Mouse (Mus musculus) kidney, embryonic 14.5 days (tissue): ENCODE measurements around the gene Gsap. TPM values are rescaled to one million over a fixed set of nuclear protein-coding genes. Genes with fewer than 3 reads are reported as not detected.
"Not testable (repeated sequence)": the region's sequence is repeated elsewhere in the genome, so short reads cannot be mapped to it uniquely, and the experiment has no call there.

Experiments used
- ATAC-seq: fragments of 200-750 bp; cut with Nextera tagmentation; 2 replicates; pipeline ENCODE4 v1.8.0; 2017; ENCODE audit warnings: moderate number of reproducible peaks, mild to moderate bottlenecking, moderate TSS enrichment, moderate library complexity; ENCODE audit not compliant: low FRiP score, low TSS enrichment
- H3K27ac ChIP-seq: fragments of 300-500 bp; sonication (generic); 2 replicates; pipeline ENCODE4 v1.5.1; 2014; ENCODE audit warnings: low read depth, mild to moderate bottlenecking, low read length, moderate library complexity, mixed read lengths
- H3K27me3 ChIP-seq: fragments of 300-500 bp; sonication (generic); 2 replicates; pipeline ENCODE4 v1.6.1; 2014; ENCODE audit warnings: mild to moderate bottlenecking, low read length; ENCODE audit not compliant: control insufficient read depth, insufficient read depth
- H3K36me3 ChIP-seq: fragments of 300-500 bp; sonication (generic); 2 replicates; pipeline ENCODE4 v1.6.1; 2014; ENCODE audit warnings: low read length, mixed read lengths; ENCODE audit not compliant: control insufficient read depth, insufficient read depth
- H3K4me1 ChIP-seq: fragments of 300-500 bp; sonication (generic); 2 replicates; pipeline ENCODE4 v1.6.1; 2014; ENCODE audit warnings: low read length, mixed read lengths; ENCODE audit not compliant: control insufficient read depth, insufficient read depth
- H3K4me2 ChIP-seq: fragments of 300-500 bp; sonication (generic); replicated peaks from 2 replicates; pipeline ENCODE4 v1.6.1; 2014; ENCODE audit warnings: low read depth, mild to moderate bottlenecking, low read length
- H3K4me3 ChIP-seq: fragments of 300-500 bp; sonication (generic); 2 replicates; pipeline ENCODE4 v1.5.1; 2014; ENCODE audit warnings: mild to moderate bottlenecking, low read length
- H3K9ac ChIP-seq: fragments of 300-500 bp; sonication (generic); 2 replicates; pipeline ENCODE4 v1.6.1; 2014; ENCODE audit warnings: low read depth, mild to moderate bottlenecking, low read length, moderate library complexity
- H3K9me3 ChIP-seq: fragments of 300-500 bp; sonication (generic); 2 replicates; pipeline ENCODE4 v1.6.1; 2016; ENCODE audit warnings: low read length; ENCODE audit not compliant: control insufficient read depth
- WGBS: fragments of 180-500 bp; shearing (Covaris S2); extraction: QIAGEN DNeasy Blood & Tissue Kit; methylation state at CpG from one replicate; pipeline ENCODE4 v1.1.7; 2014; 5-methylcytosine and 5-hydroxymethylcytosine counted together
- polyA plus RNA-seq: library from polyadenylated mRNA; unstranded; fragments of >200 nt; fragmentation: Nextera tagmentation; extraction: Ambion mirVana; gene quantifications from 2 replicates; pipeline ENCODE4 v1.2.1, GENCODE M21; 2014

Gene Gsap
- polyA plus RNA-seq, 1 experiment from 2014 or later = 1.5 TPM

DNA sequence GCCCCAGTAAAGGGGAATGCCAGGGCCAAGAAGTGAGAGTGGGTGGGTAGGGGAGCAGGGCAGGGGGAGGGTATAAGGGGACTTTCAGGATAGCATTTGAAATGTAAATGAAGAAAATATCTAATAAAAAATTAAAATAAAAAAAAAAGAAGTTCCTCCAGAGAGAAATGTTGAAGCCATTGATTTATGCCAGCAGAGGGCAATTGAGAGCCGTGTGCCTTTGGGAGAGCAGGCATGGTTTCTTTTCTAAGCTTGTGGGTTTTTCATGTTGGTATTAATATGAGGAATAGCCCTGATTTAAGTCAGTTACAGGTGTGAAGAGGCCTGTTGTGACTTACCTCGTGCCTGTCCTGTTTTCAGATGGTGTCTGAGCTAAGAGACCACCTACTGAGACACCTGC lies 91.6 kb downstream of the Gsap start:
- H3K9ac ChIP-seq, H3K27ac ChIP-seq, ATAC-seq, H3K9me3 ChIP-seq, H3K4me1 ChIP-seq, H3K4me3 ChIP-seq, H3K27me3 ChIP-seq, H3K4me2 ChIP-seq, H3K36me3 ChIP-seq: not testable (repeated sequence)
- WGBS = 40% methylated on average over 2 of the region's 2 CpGs

DNA sequence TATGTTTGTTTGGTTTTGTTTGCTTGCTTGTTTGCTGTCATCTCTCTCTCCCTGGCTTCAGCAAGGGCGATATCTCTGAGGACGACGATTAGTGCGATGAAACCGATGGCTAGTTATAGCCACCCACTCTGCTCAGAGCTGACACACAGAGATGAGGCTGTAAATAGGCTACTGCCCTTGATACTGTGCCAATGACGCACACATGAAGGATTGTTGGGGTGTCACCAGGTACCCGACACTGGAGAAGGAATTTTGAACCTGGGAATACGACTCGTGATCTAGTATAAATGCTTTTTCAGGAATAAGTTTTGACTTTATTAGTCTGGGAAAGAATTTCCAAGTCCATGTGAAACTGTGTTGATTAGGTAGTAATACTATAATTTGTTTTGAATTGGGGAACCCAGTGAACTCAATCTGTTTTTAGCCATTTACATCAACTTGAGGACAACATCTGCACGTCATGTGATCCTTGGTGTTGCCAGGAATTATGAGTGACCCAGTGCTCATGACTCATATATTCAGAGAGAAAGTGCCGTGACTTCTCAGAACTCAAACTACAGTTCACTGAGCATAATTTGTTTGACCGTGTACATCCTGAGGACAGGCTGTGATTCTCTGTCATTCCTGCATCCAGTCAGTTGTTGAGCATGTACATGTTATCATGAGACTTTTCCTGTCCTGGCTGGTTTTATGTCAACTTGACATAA lies 97.5 kb downstream of the Gsap start:
- Histone ChIP-seq H3K27me3 (no peaks in the 10 kb centered on the region), H3K4me3 (no peak overlapping the region), H3K36me3 (no peaks in the 10 kb centered on the region), H3K4me1 (no peaks in the 10 kb centered on the region), H3K9ac (no peak overlapping the region), H3K4me2 (no peak overlapping the region), H3K27ac (no peak overlapping the region), H3K9me3 (no peaks in the 10 kb centered on the region)
- ATAC-seq = no peak
- WGBS = 83% methylated on average over 12 of the region's 12 CpGs

GRCm38 (mm10) chr5:21288658-21289435 lies 102.8 kb downstream of the Gsap start:
- H3K27ac ChIP-seq = no peak overlapping the region
- H3K4me1 ChIP-seq = no peaks in the 10 kb centered on the region
- WGBS = 73% methylated on average over 7 of the region's 7 CpGs
- ATAC-seq = no peak
- no peak overlapping the region for H3K9ac ChIP-seq
- H3K4me2 ChIP-seq = no peak overlapping the region
- no peaks in the 10 kb centered on the region for H3K9me3 ChIP-seq
- H3K4me3 ChIP-seq = no peak overlapping the region
- H3K36me3 ChIP-seq = no peaks in the 10 kb centered on the region
- no peaks in the 10 kb centered on the region for H3K27me3 ChIP-seq

- no peak overlapping the region for H3K4me2 ChIP-seq
Measured at GRCm38 (mm10) chr5:21290594-21290993, 104.5 kb downstream of the Gsap start.

GRCm38 (mm10) chr5:21295683-21296082 lies 109.6 kb downstream of the Gsap start:
- Histone ChIP-seq H3K9ac (no peak overlapping the region), H3K4me2 (no peak overlapping the region), H3K27ac (no peak overlapping the region), H3K9me3 (no peaks in the 10 kb centered on the region), H3K36me3 (no peaks in the 10 kb centered on the region), H3K4me1 (no peaks in the 10 kb centered on the region), H3K4me3 (no peak overlapping the region), H3K27me3 (no peaks in the 10 kb centered on the region)
- no peak for ATAC-seq
- 82% methylated on average over 8 of the region's 8 CpGs for WGBS

More at GRCm38 (mm10) chr5:21290594-21290993, 104.5 kb downstream of the Gsap start:
- Histone ChIP-seq H3K36me3 (no peaks in the 10 kb centered on the region), H3K27me3 (no peaks in the 10 kb centered on the region), H3K9me3 (no peaks in the 10 kb centered on the region), H3K27ac (no peak overlapping the region), H3K9ac (no peak overlapping the region), H3K4me1 (no peaks in the 10 kb centered on the region), H3K4me3 (no peak overlapping the region)
- ATAC-seq = no peak
- 81% methylated on average over 8 of the region's 8 CpGs for WGBS

DNA sequence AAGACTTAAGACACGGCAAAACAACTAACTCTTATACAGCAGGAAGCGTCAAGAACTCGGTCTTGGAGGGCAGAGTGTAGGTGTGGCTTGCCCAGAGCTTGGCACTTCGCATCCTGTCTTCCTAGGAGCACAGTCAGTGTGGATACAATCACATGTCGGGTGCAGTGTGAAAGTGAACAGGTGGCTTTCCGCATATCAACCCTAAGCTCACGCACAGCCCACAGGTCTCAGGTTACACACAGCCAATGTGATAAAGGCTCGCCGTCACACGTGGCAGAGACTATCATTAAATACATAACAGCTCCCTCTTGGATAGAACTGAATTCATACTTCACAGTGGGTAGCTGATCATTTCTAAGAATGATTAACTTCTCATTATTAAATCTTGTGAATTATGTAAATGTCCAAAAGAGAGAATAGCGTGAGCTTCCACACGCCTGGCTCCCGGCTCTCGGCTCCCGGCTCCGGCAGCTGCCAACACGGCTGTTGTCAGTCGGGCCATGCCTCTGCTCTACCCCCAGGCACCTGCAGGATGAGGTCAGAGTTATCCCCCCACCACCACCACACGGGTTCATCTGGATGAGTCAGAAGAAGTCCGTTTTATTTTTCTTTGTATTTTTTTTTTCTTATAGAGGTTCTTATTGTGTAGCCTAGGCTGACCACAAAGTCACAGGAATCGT lies 113.2 kb downstream of the Gsap start:
- Histone ChIP-seq H3K36me3 (no peaks in the 10 kb centered on the region), H3K27me3 (no peaks in the 10 kb centered on the region), H3K27ac (no peak overlapping the region), H3K4me3 (no peak overlapping the region), H3K4me1 (no peaks in the 10 kb centered on the region), H3K4me2 (no peak overlapping the region), H3K9me3 (no peaks in the 10 kb centered on the region), H3K9ac (no peak overlapping the region)
- 72% methylated on average over 21 of the region's 21 CpGs for WGBS
- ATAC-seq = no peak

- Histone ChIP-seq H3K9me3 (no peaks in the 10 kb centered on the region), H3K4me2 (no peak overlapping the region), H3K4me3 (no peak overlapping the region), H3K36me3 (no peaks in the 10 kb centered on the region), H3K27ac (no peak overlapping the region), H3K27me3 (no peaks in the 10 kb centered on the region), H3K4me1 (no peaks in the 10 kb centered on the region), H3K9ac (no peak overlapping the region)
- ATAC-seq = no peak
- WGBS = 93% methylated on average over 3 of the region's 3 CpGs
Measured at GRCm38 (mm10) chr5:21300058-21300457, 114.0 kb downstream of the Gsap start.

GRCm38 (mm10) chr5:21301011-21301410 lies 115.0 kb downstream of the Gsap start:
- 58% methylated on average over 6 of the region's 6 CpGs for WGBS
- no peak overlapping the region for H3K4me3 ChIP-seq
- no peaks in the 10 kb centered on the region for H3K36me3 ChIP-seq
- H3K27me3 ChIP-seq = no peaks in the 10 kb centered on the region
- no peak overlapping the region for H3K4me2 ChIP-seq
- ATAC-seq = no peak
- no peaks in the 10 kb centered on the region for H3K4me1 ChIP-seq
- no peak overlapping the region for H3K9ac ChIP-seq
- H3K9me3 ChIP-seq = no peaks in the 10 kb centered on the region
- no peak overlapping the region for H3K27ac ChIP-seq

DNA sequence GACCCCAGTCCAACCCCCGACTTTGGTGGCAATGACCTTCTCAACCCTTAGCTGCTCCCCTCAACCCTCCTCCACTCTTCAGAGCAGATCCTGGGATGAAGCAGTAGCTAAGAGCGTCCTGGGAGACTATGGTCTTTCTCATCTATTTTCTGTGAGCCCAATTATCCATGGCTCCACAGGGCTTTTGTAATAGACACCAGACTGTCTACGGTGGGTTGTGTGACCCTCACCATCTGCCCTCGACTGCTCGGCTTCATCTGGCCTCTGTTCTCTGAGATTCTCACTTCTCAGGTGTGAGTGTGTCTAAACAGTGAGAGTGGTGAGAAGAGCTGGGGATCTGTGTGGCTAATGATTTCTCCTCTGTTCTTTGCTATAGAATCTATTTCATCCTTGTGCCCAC lies 121.1 kb downstream of the Gsap start:
- WGBS = 65% methylated on average over 5 of the region's 5 CpGs
- H3K4me3 ChIP-seq = no peak overlapping the region
- no peak overlapping the region for H3K4me2 ChIP-seq

More for the DNA sequence above, 121.1 kb downstream of the Gsap start:
- H3K27me3 ChIP-seq = no peaks in the 10 kb centered on the region
- ATAC-seq = no peak
- H3K9ac ChIP-seq = no peak overlapping the region
- no peaks in the 10 kb centered on the region for H3K9me3 ChIP-seq
- no peaks in the 10 kb centered on the region for H3K4me1 ChIP-seq
- no peaks in the 10 kb centered on the region for H3K36me3 ChIP-seq
- no peak overlapping the region for H3K27ac ChIP-seq
